Mouse (Mus musculus) MEL (cell line): ENCODE data around the gene Irs3. TPM values are rescaled to one million over a fixed set of nuclear protein-coding genes. Genes with fewer than 3 reads are reported as not detected.
A peak's percentile ranks its signal among the peaks of the same experiment; 100 is the strongest.

ENCODE experiments used
- DNase-seq: peaks from one replicate; pipeline ENCODE4 v3.0.0; 2011; ENCODE audit warnings: low read depth, low spot score
- H3K27ac ChIP-seq: 2 replicates; pipeline ENCODE4 v1.5.1; 2012; ENCODE audit warnings: low read depth, mild to moderate bottlenecking, control low read depth, low read length, moderate library complexity; ENCODE audit not compliant: control insufficient read depth
- H3K27me3 ChIP-seq, 2 experiments: fragments of 150-350 bp in 1 of 2; sonication (generic) in 1 of 2; 2 replicates each; pipeline ENCODE4 v1.6.1; 2012; ENCODE audit warnings: low read length in 2 of 2, mild to moderate bottlenecking in 2 of 2, improper control_type of control experiment in 1 of 2, moderate library complexity in 1 of 2; ENCODE audit not compliant: insufficient read depth in 2 of 2, control insufficient read depth in 1 of 2
- H3K36me3 ChIP-seq, 2 experiments: 2 replicates each; pipeline ENCODE4 v1.6.1; 2012 to 2014; ENCODE audit warnings: low read length in 2 of 2, improper control_type of control experiment in 1 of 2, inconsistent platforms in 1 of 2, mild to moderate bottlenecking in 1 of 2; ENCODE audit not compliant: insufficient read depth in 2 of 2, control insufficient read depth in 1 of 2
- H3K4me1 ChIP-seq, 2 experiments: fragments of 150-350 bp in 1 of 2; sonication (generic) in 1 of 2; 2 replicates each; pipeline ENCODE4 v1.6.1; 2012; ENCODE audit warnings: low read length in 2 of 2, improper control_type of control experiment in 1 of 2, mild to moderate bottlenecking in 1 of 2; ENCODE audit not compliant: insufficient read depth in 2 of 2, control insufficient read depth in 1 of 2
- H3K4me3 ChIP-seq, 2 experiments: fragments of 150-350 bp in 1 of 2; sonication (generic) in 1 of 2; 2 replicates each; pipeline ENCODE4 v1.5.1; 2012; ENCODE audit warnings: low read depth in 2 of 2, low read length in 2 of 2, mild to moderate bottlenecking in 2 of 2, moderate library complexity in 2 of 2, control low read depth in 1 of 2, improper control_type of control experiment in 1 of 2; ENCODE audit not compliant: control insufficient read depth in 1 of 2, insufficient read depth in 1 of 2
- H3K79me2 ChIP-seq: 2 replicates; pipeline ENCODE4 v1.6.1; 2012; ENCODE audit warnings: mild to moderate bottlenecking, low read length, moderate library complexity; ENCODE audit not compliant: control insufficient read depth, poor library complexity, insufficient read depth
- H3K9ac ChIP-seq: 2 replicates; pipeline ENCODE4 v1.6.1; 2012; ENCODE audit warnings: low read depth, mild to moderate bottlenecking, control low read depth, low read length, moderate library complexity; ENCODE audit not compliant: control insufficient read depth, poor library complexity, severe bottlenecking
- H3K9me3 ChIP-seq: fragments of 150-350 bp; sonication (generic); replicated peaks from 2 replicates; pipeline ENCODE4 v1.6.1; 2012; ENCODE audit warnings: mild to moderate bottlenecking, low read length, improper control_type of control experiment, moderate library complexity; ENCODE audit not compliant: insufficient read depth
- CTCF ChIP-seq, 3 experiments: IDR thresholded peaks in 2 of 3; conservative IDR thresholded peaks in 1 of 3; 2 replicates each; pipeline ENCODE4 v1.5.1; 2011 to 2012; ENCODE audit warnings: low read length in 3 of 3, low read depth in 2 of 3, mild to moderate bottlenecking in 2 of 3, improper control_type of control experiment in 1 of 3, inconsistent platforms in 1 of 3, mixed read lengths in 1 of 3, moderate library complexity in 1 of 3; ENCODE audit not compliant: control insufficient read depth in 1 of 3, insufficient read depth in 1 of 3, poor library complexity in 1 of 3, severe bottlenecking in 1 of 3
- E2F4 ChIP-seq: IDR thresholded peaks from 2 replicates; pipeline ENCODE4 v1.6.1; 2011; ENCODE audit warnings: low read depth, low read length, improper control_type of control experiment, borderline replicate concordance
- ELF1 ChIP-seq: IDR thresholded peaks from 2 replicates; pipeline ENCODE4 v1.6.1; 2014; ENCODE audit warnings: low read depth, mild to moderate bottlenecking, inconsistent platforms, low read length, improper control_type of control experiment, moderate library complexity
- EP300 ChIP-seq, 2 experiments: IDR thresholded peaks; 2 replicates each; pipeline ENCODE4 v1.6.1; 2011; ENCODE audit warnings: improper control_type of control experiment in 2 of 2, low read length in 2 of 2, low read depth in 1 of 2, mild to moderate bottlenecking in 1 of 2
- ETS1 ChIP-seq: IDR thresholded peaks from 2 replicates; pipeline ENCODE4 v1.6.1; 2012; ENCODE audit warnings: low read depth, mild to moderate bottlenecking, inconsistent platforms, low read length, improper control_type of control experiment, moderate library complexity
- GABPA ChIP-seq: IDR thresholded peaks from 2 replicates; pipeline ENCODE4 v1.6.1; 2012; ENCODE audit warnings: low read depth, mild to moderate bottlenecking, inconsistent platforms, low read length, improper control_type of control experiment, moderate library complexity
- HCFC1 ChIP-seq: IDR thresholded peaks from 2 replicates; pipeline ENCODE4 v1.6.1; 2012; ENCODE audit warnings: low read depth, mild to moderate bottlenecking, inconsistent platforms, low read length, improper control_type of control experiment, moderate library complexity
- JUND ChIP-seq: IDR thresholded peaks from 2 replicates; pipeline ENCODE4 v1.6.1; 2011; ENCODE audit warnings: low read depth, mild to moderate bottlenecking, improper control_type of control experiment, low read length
- MAZ ChIP-seq: IDR thresholded peaks from 2 replicates; pipeline ENCODE4 v1.6.1; 2012; ENCODE audit warnings: low read depth, mild to moderate bottlenecking, inconsistent platforms, low read length, improper control_type of control experiment
- NRF1 ChIP-seq: IDR thresholded peaks from 2 replicates; pipeline ENCODE4 v1.6.1; 2014; ENCODE audit warnings: low read depth, mild to moderate bottlenecking, inconsistent platforms, low read length, improper control_type of control experiment, moderate library complexity; ENCODE audit not compliant: poor library complexity, insufficient read depth, severe bottlenecking
- POLR2A ChIP-seq, 2 experiments: IDR thresholded peaks; 2 replicates each; pipeline ENCODE4 v1.6.1; 2011 to 2012; ENCODE audit warnings: low read length in 2 of 2, mild to moderate bottlenecking in 2 of 2, control low read depth in 1 of 2, improper control_type of control experiment in 1 of 2, low read depth in 1 of 2, moderate library complexity in 1 of 2; ENCODE audit not compliant: control insufficient read depth in 1 of 2, insufficient read depth in 1 of 2, poor library complexity in 1 of 2
- POLR2AphosphoS5 ChIP-seq: IDR thresholded peaks from 2 replicates; pipeline ENCODE4 v1.6.1; 2012; ENCODE audit warnings: low read depth, borderline replicate concordance, mild to moderate bottlenecking, inconsistent platforms, low read length, moderate library complexity, mixed read lengths
- SMC3 ChIP-seq: IDR thresholded peaks from 2 replicates; pipeline ENCODE4 v1.6.1; 2011; ENCODE audit warnings: low read depth, low read length, improper control_type of control experiment
- UBTF ChIP-seq: IDR thresholded peaks from 2 replicates; pipeline ENCODE4 v1.6.1; 2012; ENCODE audit warnings: low read depth, mild to moderate bottlenecking, inconsistent platforms, low read length, improper control_type of control experiment, moderate library complexity, borderline replicate concordance; ENCODE audit not compliant: insufficient read depth
- USF1 ChIP-seq: IDR thresholded peaks from 2 replicates; pipeline ENCODE4 v1.6.1; 2014; ENCODE audit warnings: low read depth, mild to moderate bottlenecking, inconsistent platforms, low read length, improper control_type of control experiment, moderate library complexity
- USF2 ChIP-seq, 2 experiments: IDR thresholded peaks; 2 replicates each; pipeline ENCODE4 v1.6.1; 2011 to 2012; ENCODE audit warnings: improper control_type of control experiment in 2 of 2, low read length in 2 of 2, borderline replicate concordance in 1 of 2, inconsistent platforms in 1 of 2, low read depth in 1 of 2, mild to moderate bottlenecking in 1 of 2; ENCODE audit not compliant: insufficient read depth in 1 of 2
- ZNF384 ChIP-seq: IDR thresholded peaks from 2 replicates; pipeline ENCODE4 v1.6.1; 2012; ENCODE audit warnings: low read depth, mild to moderate bottlenecking, inconsistent platforms, low read length, improper control_type of control experiment
- polyA plus RNA-seq, 2 experiments: library from polyadenylated mRNA; stranded (reverse) in 1 of 2; unstranded in 1 of 2; fragments of >175 nt in 1 of 2; fragments of >200 nt in 1 of 2; gene quantifications; 2 replicates each; pipeline versions ENCODE4 v1.2.1 to v1.2.4; 2012; ENCODE audit warnings: low replicate concordance in 2 of 2, low read depth in 1 of 2; ENCODE audit not compliant: insufficient read length in 2 of 2, insufficient read depth in 1 of 2, missing spikeins in 1 of 2
- total RNA-seq: library from RNA; depleted of rRNA; stranded (reverse); fragments of 300-350 nt; gene quantifications from 2 replicates; pipeline ENCODE4 v1.2.3, GENCODE M21; 2012

Gene Irs3
- total and polyA plus RNA-seq, 3 experiments = not detected

GRCm38 (mm10) chr5:137642886-137643285, 2.6 kb downstream of the Irs3 start:
- Histone ChIP-seq H3K9me3 (no peaks in the 10 kb centered on the region), H3K36me3 (peaks cover 2 to 5% of the 10 kb centered on the region in 2 experiments; a peak in 3 of 4 replicates), H3K9ac (no peak overlapping the region), H3K27me3 (no peaks in the 10 kb centered on the region), H3K27ac (no peak overlapping the region), H3K4me3 (no peak overlapping the region), H3K79me2 (no peaks in the 10 kb centered on the region), H3K4me1 (peaks cover 0 to 6% of the 10 kb centered on the region in 2 experiments; a peak in 2 of 4 replicates)
- DNase-seq = no peak
- TF ChIP-seq UBTF (no peak), POLR2A (IDR thresholded peaks at IDR 0.05; ENCODE audit: control insufficient read depth in 1 of 2, insufficient read depth in 1 of 2, low read depth in 1 of 2, low read length in 2 of 2, poor library complexity in 1 of 2) (0 out of 4 replicates have a peak, but pooled peaks of 1 of the 2 experiments have one; percentile 11), ELF1 (no peak), POLR2AphosphoS5 (no peak), GABPA (no peak)

GRCm38 (mm10) chr5:137641054-137641453, 4.5 kb downstream of the Irs3 start, which contains the start of gene Sap25:
Gene Sap25, plus strand, starts transcription at chr5:137641334.
- no peak for DNase-seq

GRCm38 (mm10) chr5:137639472-137639871, 6.0 kb downstream of the Irs3 start:
- TF ChIP-seq MAZ (no peak), ZNF384 (no peak), E2F4 (no peak), ETS1 (no peak), EP300 (IDR thresholded peaks at IDR 0.05; ENCODE audit: low read depth in 1 of 2, low read length in 2 of 2) (no peak), USF2 (IDR thresholded peaks at IDR 0.05; ENCODE audit: borderline replicate concordance in 1 of 2, insufficient read depth in 1 of 2, low read depth in 1 of 2, low read length in 2 of 2) (no peak), POLR2AphosphoS5 (no peak), HCFC1 (no peak), POLR2A (IDR thresholded peaks at IDR 0.05; ENCODE audit: control insufficient read depth in 1 of 2, insufficient read depth in 1 of 2, low read depth in 1 of 2, low read length in 2 of 2, poor library complexity in 1 of 2) (no peak), NRF1 (no peak), UBTF (no peak), JUND (no peak), ELF1 (no peak), USF1 (no peak)
- TF ChIP-seq, all 39 proteins: peak for 0
- peaks cover 0 to 2% of the 10 kb centered on the region in 2 experiments; a peak in 1 of 4 replicates for H3K36me3 ChIP-seq
- H3K79me2 ChIP-seq = no peaks in the 10 kb centered on the region
- DNase-seq = no peak
- H3K9ac ChIP-seq = no peak overlapping the region
- no peaks in the 10 kb centered on the region for H3K4me1 ChIP-seq
- no peaks in the 10 kb centered on the region for H3K27me3 ChIP-seq
- no peaks in the 10 kb centered on the region for H3K9me3 ChIP-seq
- H3K27ac ChIP-seq = no peak overlapping the region
- no peak overlapping the region for H3K4me3 ChIP-seq

More at GRCm38 (mm10) chr5:137641054-137641453, 4.5 kb downstream of the Irs3 start, which contains the start of gene Sap25:
- TF ChIP-seq USF1 (no peak), SMC3 (peak; percentile 38), CTCF (IDR thresholded peaks at IDR 0.05 in 2 of 3, conservative IDR thresholded peaks at IDR 0.05 in 1 of 3; ENCODE audit: control insufficient read depth in 1 of 3, insufficient read depth in 1 of 3, low read depth in 2 of 3, low read length in 3 of 3, poor library complexity in 1 of 3, severe bottlenecking in 1 of 3) (peak; percentile 18 to 62 (median 43); a peak in 5 of 6 replicates)
- TF ChIP-seq, all 39 proteins: peak for 2
- no peak within 1 kb of the TSS for H3K4me3 ChIP-seq
- H3K9me3 ChIP-seq = no peaks in the 10 kb centered on the region
- H3K9ac ChIP-seq = no peak within 1 kb of the TSS
- H3K4me1 ChIP-seq = no peaks in the 10 kb centered on the region
- H3K79me2 ChIP-seq = no peaks in the 10 kb centered on the region
- no peaks in the 10 kb centered on the region for H3K27me3 ChIP-seq
- H3K36me3 ChIP-seq = peaks cover 0 to 2% of the 10 kb centered on the region in 2 experiments; a peak in 1 of 4 replicates
- H3K27ac ChIP-seq = no peak within 1 kb of the TSS
